19 mouse cellular contexts compared by ENCODE assay signal in the genomic region with DNA sequence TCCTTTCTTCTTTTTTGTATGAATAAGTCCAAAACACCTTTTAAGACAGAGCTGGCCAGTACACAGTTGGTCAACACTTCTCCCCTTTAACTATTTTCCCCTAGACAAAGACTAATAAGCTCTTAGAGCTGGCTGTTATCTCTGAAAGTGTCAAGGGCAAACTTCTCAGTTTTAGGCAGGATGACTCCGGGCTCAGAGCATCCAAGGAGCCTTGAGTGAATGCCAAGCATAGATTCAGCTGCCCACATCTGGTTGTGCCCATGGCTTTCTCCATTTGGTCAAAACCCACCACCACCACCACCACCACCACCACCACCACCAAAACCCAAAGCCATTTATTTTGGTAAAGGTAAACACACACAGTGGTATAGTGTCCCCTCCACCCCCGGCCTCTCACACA. TPM values are rescaled to one million over a fixed set of nuclear protein-coding genes. Genes with fewer than 3 reads are reported as not detected.
A peak's percentile ranks its signal among the peaks of the same experiment; 100 is the strongest.
DNase-seq lines count a peak whose midpoint lies in the region; ATAC-seq lines count a peak whose summit lies in the region.
"Had no signal": no experiment of that assay in that cellular context is flagged by ENCODE, and none has a peak within 500 bp of the region (broad histone marks: within the 10 kb centered on the region; RNA-seq: fewer than 3 reads in every experiment).

No protein-coding gene starts in this region.

- ATAC-seq in cerebellum, adult (ENCODE audit: insufficient number of reproducible peaks, low FRiP score, low TSS enrichment), result no peak
- ATAC-seq in frontal cortex, adult (ENCODE audit: low TSS enrichment), result no peak
- ATAC-seq: activated CD4-positive, CD25-positive, alpha-beta regulatory T cell, adult 4 months; CD4-positive, CD25-positive, alpha-beta regulatory T cell, adult 4 months; forebrain, embryonic 13.5 days; forebrain, embryonic 15.5 days; forebrain, postnatal 0 days; Patski had no signal

- DNase-seq in adrenal gland, adult (ENCODE audit: inconsistent age in 2 of 2, low spot score in 1 of 2), result peak; percentile 13 to 79
- DNase-seq in adrenal gland, adult 18-20 months (ENCODE audit: low spot score in 2 of 2), result no peak
- peak; percentile 19 for DNase-seq in adrenal gland, adult 8-10 months
- peak; percentile 38 for DNase-seq in adrenal gland, postnatal 14 days
- peak; percentile 34 to 52 for DNase-seq in adrenal gland, postnatal 36 days
- DNase-seq: B cell, adult 2 months; cerebellum, adult 11-12 months; cerebellum, adult 2 months; cerebellum, adult 9-10 months; cerebellum, postnatal 10 days; cerebellum, postnatal 25 days; forebrain, postnatal 0 days had no signal

RNA-seq across cellular contexts. Expression of gene Kit, which starts 13.5 kb away (rescaled TPM):
- total RNA-seq in adrenal gland, adult 18-20 months (2021), result 1 to 10 TPM; 2.7 to 3.8 TPM
- 1 to 10 TPM in 3 of 4 experiments, under 1 TPM in 1; 0.99 to 2.0 (median 1.5) TPM for total RNA-seq in adrenal gland, adult 8-10 months (2022)
- total RNA-seq in adrenal gland, postnatal 14 days (2021), result 6.0 and 7.2 TPM in 2 replicates
- 1 to 10 TPM; 3.2 to 6.5 TPM for total RNA-seq in adrenal gland, postnatal 36 days (2021)

Comparison
In these comparisons a context has a peak if more than half of its experiments do, and no peak if none do; other contexts are left out.
1. DNase-seq: peak in adrenal gland, adult (2 of 2), adrenal gland, adult 8-10 months (single experiment), adrenal gland, postnatal 14 days (single experiment) and adrenal gland, postnatal 36 days (2 of 2); none in adrenal gland, adult 18-20 months (0 of 2).